Mouse (Mus musculus): Measurements from ENCODE around the gene Tcp1.

Gene Tcp1

GRCm38 (mm10) chr17:12967173-12967572 lies 51.7 kb downstream of the Tcp1 start:
- in situ Hi-C loops (cut with MboI; ENCODE audit: low sequenced_read_pairs), result no loop called here

DNA sequence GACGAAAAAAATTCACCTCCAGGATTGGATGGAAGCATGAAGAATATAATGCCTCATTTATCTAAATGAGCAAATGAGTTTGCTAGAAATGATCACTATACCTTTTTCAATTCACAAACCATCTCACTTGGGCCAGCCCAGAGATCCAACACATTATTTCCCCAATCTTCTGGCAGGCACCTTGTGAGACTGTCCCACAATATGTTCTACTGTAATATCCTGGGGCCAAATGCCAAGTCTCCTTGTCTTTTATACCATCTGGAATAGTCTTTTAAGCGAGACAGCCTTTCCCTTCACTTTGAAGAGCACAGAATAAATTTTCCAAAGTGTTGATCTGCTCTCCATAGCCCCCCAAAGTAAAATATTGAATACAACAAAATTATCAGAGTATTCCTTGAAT lies 58.4 kb downstream of the Tcp1 start:
- in situ Hi-C loops (cut with MboI; ENCODE audit: low sequenced_read_pairs), result no loop called here

Data from CH12F3 (cell line).